Mouse (Mus musculus) forebrain, postnatal 0 days (tissue): ENCODE data around the gene Srp9. TPM values are rescaled to one million over a fixed set of nuclear protein-coding genes. Genes with fewer than 3 reads are reported as not detected.

ENCODE experiments used
- ATAC-seq: fragments of 200-750 bp; cut with Nextera tagmentation; 2 replicates; pipeline ENCODE4 v1.8.0; 2017; ENCODE audit warnings: mild to moderate bottlenecking, moderate library complexity
- DNase-seq: peaks from one replicate; pipeline ENCODE4 v3.0.0-alpha.2; 2015
- H3K27ac ChIP-seq: fragments of 300-500 bp; sonication (generic); 2 replicates; pipeline ENCODE4 v1.5.1; 2014; ENCODE audit warnings: low read depth, mild to moderate bottlenecking, antibody characterized with exemption, low read length, moderate library complexity, mixed read lengths
- H3K27me3 ChIP-seq: fragments of 300-500 bp; sonication (generic); 2 replicates; pipeline ENCODE4 v1.6.1; 2014; ENCODE audit warnings: mild to moderate bottlenecking, low read length, mixed read lengths; ENCODE audit not compliant: insufficient read depth
- H3K36me3 ChIP-seq: fragments of 300-500 bp; sonication (generic); 2 replicates; pipeline ENCODE4 v1.6.1; 2014; ENCODE audit warnings: mild to moderate bottlenecking, moderate library complexity; ENCODE audit not compliant: insufficient read depth
- H3K4me1 ChIP-seq: fragments of 300-500 bp; sonication (generic); 2 replicates; pipeline ENCODE4 v1.6.1; 2014; ENCODE audit warnings: antibody characterized with exemption; ENCODE audit not compliant: insufficient read depth
- H3K4me2 ChIP-seq: fragments of 300-500 bp; sonication (generic); 2 replicates; pipeline ENCODE4 v1.6.1; 2014; ENCODE audit warnings: low read depth, mild to moderate bottlenecking, moderate library complexity
- H3K4me3 ChIP-seq: fragments of 300-500 bp; sonication (generic); 2 replicates; pipeline ENCODE4 v1.5.1; 2014; ENCODE audit warnings: low read depth, low read length, mixed read lengths
- H3K9ac ChIP-seq: fragments of 300-500 bp; sonication (generic); 2 replicates; pipeline ENCODE4 v1.6.1; 2014; ENCODE audit warnings: mild to moderate bottlenecking
- H3K9me3 ChIP-seq: fragments of 300-500 bp; sonication (generic); 2 replicates; pipeline ENCODE4 v1.6.1; 2016; ENCODE audit warnings: low read length
- CTCF ChIP-seq: sonication (generic); IDR thresholded peaks from 2 replicates; pipeline ENCODE4 v1.5.1; 2016; ENCODE audit warnings: antibody characterized with exemption, control low read depth, low read depth
- WGBS: fragments of 180-500 bp; shearing (Covaris S2); extraction: QIAGEN DNeasy Blood & Tissue Kit; methylation state at CpG from one replicate; pipeline ENCODE4 v1.1.7; 2014; 5-methylcytosine and 5-hydroxymethylcytosine counted together
- polyA plus RNA-seq: library from polyadenylated mRNA; unstranded; fragments of >200 nt; fragmentation: Nextera tagmentation; extraction: Ambion mirVana; gene quantifications from 2 replicates; pipeline ENCODE4 v1.2.1, GENCODE M21; 2015
- total RNA-seq: library from RNA; depleted of rRNA; stranded (reverse); fragments of >200 nt; gene quantifications from 2 replicates; pipeline ENCODE4 v1.2.3, GENCODE M21; 2014

The Srp9 gene
- total and polyA plus RNA-seq, 2 experiments from 2014 or later: 82.9 to 150 TPM

DNA sequence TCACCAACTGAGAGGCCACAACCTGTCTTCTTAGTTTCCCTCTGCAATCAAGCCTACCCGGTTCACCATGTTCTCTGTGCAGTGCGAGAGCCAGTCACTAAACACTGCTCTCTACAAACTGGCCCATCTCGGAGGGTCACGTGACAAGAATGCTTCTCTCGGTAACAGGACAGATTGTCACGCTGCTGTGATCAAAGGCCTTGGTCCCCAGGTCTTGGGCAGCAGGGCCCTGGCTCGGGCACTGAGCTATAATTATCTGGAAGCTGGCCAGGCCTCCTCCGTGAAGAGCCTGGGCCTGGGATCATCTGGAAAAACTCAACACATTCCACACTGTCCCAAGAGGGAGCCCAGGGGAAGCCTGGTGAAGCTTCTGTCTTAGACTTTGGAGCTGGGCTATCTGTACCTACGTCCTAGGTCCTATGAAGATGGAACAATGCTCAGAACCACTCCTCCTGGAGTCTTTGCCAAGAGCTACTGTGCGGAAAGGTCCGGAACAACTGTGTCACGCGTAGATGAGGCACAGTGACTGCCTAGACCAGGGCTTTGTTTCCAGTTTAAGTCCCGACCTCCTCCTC lies 35.6 kb upstream of the Srp9 start:
- peaks cover 3% of the 10 kb centered on the region; the same call in 1 of the 2 replicates for H3K4me1 ChIP-seq
- H3K27ac ChIP-seq: no peak overlapping the region
- H3K9ac ChIP-seq: no peak overlapping the region
- H3K4me3 ChIP-seq: no peak overlapping the region
- no peak for ATAC-seq
- H3K36me3 ChIP-seq: no peaks in the 10 kb centered on the region
- H3K27me3 ChIP-seq: no peaks in the 10 kb centered on the region
- no peak for DNase-seq
- no peak overlapping the region for H3K4me2 ChIP-seq
- no peaks in the 10 kb centered on the region for H3K9me3 ChIP-seq
- WGBS: 42% methylated on average over 14 of the region's 14 CpGs
- TF ChIP-seq CTCF: no peak

DNA sequence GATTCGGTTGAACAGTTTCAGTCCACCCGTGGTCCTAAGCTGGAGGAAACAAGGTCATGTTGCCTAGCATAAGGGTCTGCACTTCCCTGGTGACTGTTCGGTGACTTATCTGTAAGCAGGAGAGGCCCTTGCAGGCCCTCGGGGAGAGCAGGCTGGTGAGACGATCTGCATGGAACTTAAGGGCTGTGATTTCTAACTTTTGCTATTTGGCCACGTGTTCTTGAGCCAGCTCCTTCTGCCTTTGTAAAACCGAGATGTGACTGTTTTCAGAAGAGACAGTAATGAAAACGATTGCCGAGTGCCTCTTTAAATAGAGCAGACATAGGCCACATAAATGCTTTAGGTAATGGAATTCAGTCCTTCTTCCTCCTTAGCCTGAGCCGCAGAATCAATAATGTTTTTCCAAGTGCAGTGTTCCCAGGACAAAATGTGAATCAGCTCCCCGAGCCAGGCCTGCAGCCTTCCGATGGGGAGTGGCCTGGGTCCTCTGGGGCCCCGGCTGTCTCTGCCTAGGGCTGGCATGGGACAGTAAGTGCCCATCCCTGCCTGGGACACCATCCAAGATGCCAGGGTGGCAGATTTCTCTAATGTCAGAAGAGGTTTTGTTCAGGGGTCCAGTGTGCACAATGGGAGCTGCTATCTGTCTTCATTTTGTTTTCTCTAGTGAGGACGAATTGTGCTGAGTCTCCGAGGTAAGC lies 34.8 kb upstream of the Srp9 start:
- no peak overlapping the region for H3K4me3 ChIP-seq
- no peaks in the 10 kb centered on the region for H3K9me3 ChIP-seq
- DNase-seq (no peak), ATAC-seq (no peak)
- H3K27ac ChIP-seq: no peak overlapping the region
- TF ChIP-seq CTCF: no peak
- no peak overlapping the region for H3K4me2 ChIP-seq
- H3K36me3 ChIP-seq: no peaks in the 10 kb centered on the region
- no peak overlapping the region for H3K9ac ChIP-seq
- H3K4me1 ChIP-seq: peaks cover 7% of the 10 kb centered on the region; the same call in 1 of the 2 replicates
- no peaks in the 10 kb centered on the region for H3K27me3 ChIP-seq
- 37% methylated on average over 15 of the region's 15 CpGs for WGBS

DNA sequence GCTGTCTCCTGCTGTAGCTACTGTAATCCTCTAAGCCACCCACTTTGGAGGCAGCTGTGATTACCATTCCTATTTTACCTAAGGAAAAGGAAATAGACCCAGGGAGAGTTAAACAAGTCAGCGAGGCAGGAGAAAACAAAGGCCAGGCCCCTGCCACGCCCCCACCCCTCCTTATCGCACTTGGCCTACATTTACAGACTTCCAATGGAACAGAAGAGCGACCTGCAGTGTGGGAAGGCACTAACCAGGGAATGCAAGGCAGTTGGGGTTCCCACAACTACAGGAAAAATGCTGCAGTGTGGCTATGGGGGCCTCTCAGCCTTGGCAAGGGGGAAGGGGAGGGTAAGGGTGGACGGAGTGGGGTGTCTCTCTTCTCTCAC lies 34.2 kb upstream of the Srp9 start:
- ATAC-seq: no peak
- Histone ChIP-seq H3K4me1 (peaks cover 9% of the 10 kb centered on the region; the same call in 1 of the 2 replicates), H3K27ac (no peak overlapping the region), H3K9ac (no peak overlapping the region), H3K4me2 (no peak overlapping the region), H3K36me3 (no peaks in the 10 kb centered on the region), H3K4me3 (no peak overlapping the region), H3K9me3 (no peaks in the 10 kb centered on the region), H3K27me3 (no peaks in the 10 kb centered on the region)
- WGBS: 27% methylated on average over 5 of the region's 5 CpGs
- no peak for TF ChIP-seq CTCF
- DNase-seq: no peak

DNA sequence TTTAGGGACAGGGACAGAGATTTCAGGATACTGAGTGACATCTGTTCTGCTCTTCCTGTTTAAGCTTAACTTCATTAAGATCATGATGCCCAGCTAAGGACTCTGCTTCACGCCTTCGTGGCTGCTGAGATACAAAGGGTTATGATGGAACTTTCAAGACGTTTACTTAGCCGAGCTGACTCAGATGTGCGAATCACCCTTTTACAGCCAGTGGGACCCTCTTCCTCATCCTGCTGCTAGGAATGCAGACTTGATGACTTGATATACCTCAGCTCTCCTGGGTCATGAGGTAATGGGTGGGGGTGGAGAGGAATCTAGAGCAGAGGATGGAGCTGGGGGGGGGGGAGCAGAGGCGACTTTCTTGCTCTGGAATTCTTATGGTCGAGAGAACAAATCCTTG lies 33.3 kb upstream of the Srp9 start:
- WGBS: 69% methylated on average over 7 of the region's 7 CpGs
- DNase-seq (no peak), ATAC-seq (no peak)
- Histone ChIP-seq H3K9me3 (no peaks in the 10 kb centered on the region), H3K4me1 (peaks cover 9% of the 10 kb centered on the region; the same call in 1 of the 2 replicates), H3K9ac (no peak overlapping the region), H3K4me3 (no peak overlapping the region), H3K36me3 (no peaks in the 10 kb centered on the region), H3K4me2 (no peak overlapping the region), H3K27me3 (no peaks in the 10 kb centered on the region), H3K27ac (no peak overlapping the region)
- TF ChIP-seq CTCF: no peak

DNA sequence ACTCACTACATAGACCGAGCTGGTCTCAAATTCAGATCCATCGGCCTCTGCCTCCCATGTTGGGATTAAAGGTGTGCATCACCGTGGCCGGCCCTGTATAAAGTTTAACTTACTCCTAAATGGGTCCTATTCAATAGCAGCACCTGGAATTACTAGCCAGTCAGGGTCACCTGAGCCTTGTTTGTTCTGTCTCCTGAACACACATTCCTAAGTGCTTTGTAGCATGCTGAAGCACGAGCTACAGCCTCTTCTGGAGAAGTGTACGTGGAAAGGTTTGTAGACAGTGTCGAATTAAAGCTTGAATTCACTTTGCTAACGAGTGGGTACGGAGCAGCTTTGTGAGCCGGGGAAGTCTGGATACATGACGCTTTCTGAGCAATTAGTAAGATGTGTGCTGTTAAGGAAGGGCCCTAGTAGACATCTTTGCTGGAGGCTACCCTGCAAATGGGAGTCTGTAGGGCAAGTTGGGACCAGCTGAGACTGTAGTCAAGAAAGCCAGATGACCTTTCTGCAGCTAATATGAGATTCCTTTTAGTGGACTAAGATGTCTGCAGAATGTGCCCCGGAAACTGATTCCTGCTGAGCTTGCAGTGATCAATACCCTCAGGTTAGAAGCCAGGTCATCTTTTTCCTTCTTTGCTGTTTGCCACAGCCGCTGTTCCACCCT lies 32.7 kb upstream of the Srp9 start:
- ATAC-seq: no peak

DNA sequence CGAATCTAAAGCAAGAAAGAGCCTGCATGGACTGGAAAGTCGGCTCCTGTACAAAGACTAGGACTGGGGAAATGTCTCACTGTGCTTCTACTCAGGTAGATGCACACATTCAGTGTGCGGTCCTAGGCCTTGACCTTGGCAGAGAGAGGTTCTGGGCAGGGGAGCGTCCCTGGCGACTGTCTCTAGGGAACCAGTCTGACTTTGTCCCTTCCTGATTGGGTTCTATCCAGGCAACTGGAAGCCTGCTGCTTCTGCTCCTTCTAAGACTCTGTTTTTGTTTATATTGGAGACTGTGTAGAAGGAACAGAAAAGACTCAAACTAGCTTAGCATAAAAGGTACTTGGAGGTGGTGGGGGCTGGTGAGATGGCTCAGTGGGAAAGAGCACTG lies 32.1 kb upstream of the Srp9 start:
- Histone ChIP-seq H3K27ac (no peak overlapping the region), H3K9me3 (no peaks in the 10 kb centered on the region), H3K36me3 (no peaks in the 10 kb centered on the region), H3K27me3 (no peaks in the 10 kb centered on the region), H3K4me3 (no peak overlapping the region), H3K9ac (no peak overlapping the region), H3K4me2 (no peak overlapping the region), H3K4me1 (peaks cover 9% of the 10 kb centered on the region; the same call in 1 of the 2 replicates)
- TF ChIP-seq CTCF: no peak
- ATAC-seq (no peak), DNase-seq (no peak)
- whole genome bisulfite sequencing: 74% methylated on average over 5 of the region's 5 CpGs

More for the DNA sequence above, 32.7 kb upstream of the Srp9 start:
- Histone ChIP-seq H3K4me2 (no peak overlapping the region), H3K36me3 (no peaks in the 10 kb centered on the region), H3K4me1 (peaks cover 9% of the 10 kb centered on the region; the same call in 1 of the 2 replicates), H3K27me3 (no peaks in the 10 kb centered on the region), H3K27ac (no peak overlapping the region), H3K4me3 (no peak overlapping the region), H3K9me3 (no peaks in the 10 kb centered on the region), H3K9ac (no peak overlapping the region)
- WGBS: 64% methylated on average over 13 of the region's 13 CpGs
- no peak for TF ChIP-seq CTCF
- no peak for DNase-seq

DNA sequence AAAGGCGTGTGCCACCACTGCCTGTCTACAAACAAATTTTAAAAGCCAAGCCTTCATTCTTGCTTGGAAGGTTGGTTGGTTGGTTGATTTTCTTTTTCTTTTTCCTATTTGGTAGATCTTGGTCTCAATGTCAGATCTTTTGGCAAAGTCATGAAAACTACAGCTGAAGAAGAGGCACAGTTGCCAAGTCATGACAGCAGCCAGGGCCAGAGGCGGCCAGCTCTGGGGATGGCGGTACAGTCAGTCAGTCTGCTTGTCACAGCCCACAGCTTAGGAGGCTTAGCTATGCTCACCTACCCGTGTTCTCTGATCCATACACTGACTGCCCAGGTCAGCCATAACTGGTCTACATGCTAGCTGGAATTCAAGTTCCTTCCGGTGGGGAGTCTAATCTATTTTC lies 31.1 kb upstream of the Srp9 start:
- DNase-seq: no peak
- no peaks in the 10 kb centered on the region for H3K36me3 ChIP-seq
- no peak overlapping the region for H3K4me3 ChIP-seq
- no peak for TF ChIP-seq CTCF
- no peak overlapping the region for H3K4me2 ChIP-seq
- H3K9ac ChIP-seq: no peak overlapping the region
- no peaks in the 10 kb centered on the region for H3K9me3 ChIP-seq
- no peak for ATAC-seq
- WGBS: 86% methylated on average over 5 of the region's 5 CpGs
- H3K27ac ChIP-seq: no peak overlapping the region
- peaks cover 9% of the 10 kb centered on the region; the same call in 1 of the 2 replicates for H3K4me1 ChIP-seq
- no peaks in the 10 kb centered on the region for H3K27me3 ChIP-seq
